Mouse (Mus musculus) CH12.LX (cell line): ENCODE results near the gene Rnf181. TPM values are rescaled to one million over a fixed set of nuclear protein-coding genes. Genes with fewer than 3 reads are reported as not detected.

Source experiments
- DNase-seq: peaks from one replicate; pipeline ENCODE4 v3.0.0-alpha.2; 2013; ENCODE audit errors: extremely low read depth
- H3K27ac ChIP-seq: 2 replicates; pipeline ENCODE4 v1.5.1; 2012; ENCODE audit warnings: low read depth, mild to moderate bottlenecking, control low read depth, moderate library complexity; ENCODE audit not compliant: insufficient read depth
- H3K27me3 ChIP-seq: replicated peaks from 2 replicates; pipeline ENCODE3; 2012; ENCODE audit warnings: inconsistent platforms
- H3K36me3 ChIP-seq, 2 experiments: replicated peaks in 1 of 2; 2 replicates each; pipeline versions ENCODE3 to v1.6.1; 2012; ENCODE audit warnings: inconsistent platforms in 1 of 2, low read length in 1 of 2, mild to moderate bottlenecking in 1 of 2, mixed read lengths in 1 of 2, moderate library complexity in 1 of 2; ENCODE audit not compliant: control insufficient read depth in 1 of 2, insufficient read depth in 1 of 2
- H3K4me1 ChIP-seq, 2 experiments: 2 replicates each; pipeline ENCODE4 v1.6.1; 2012; ENCODE audit warnings: inconsistent platforms in 1 of 2, moderate library complexity in 1 of 2; ENCODE audit not compliant: insufficient read depth in 2 of 2, control insufficient read depth in 1 of 2
- H3K4me2 ChIP-seq: 2 replicates; pipeline ENCODE4 v1.6.1; 2012; ENCODE audit warnings: low read depth, mild to moderate bottlenecking, control low read depth; ENCODE audit not compliant: poor library complexity, insufficient read depth, severe bottlenecking
- H3K4me3 ChIP-seq, 3 experiments: fragments of 150-350 bp in 1 of 3; sonication (generic) in 1 of 3; replicated peaks in 1 of 3; 2 replicates each; pipeline versions ENCODE3 to v1.5.1; 2011 to 2012; ENCODE audit warnings: low read depth in 2 of 3, low read length in 2 of 3, mild to moderate bottlenecking in 2 of 3, moderate library complexity in 2 of 3, control low read depth in 1 of 3, improper control_type of control experiment in 1 of 3, inconsistent platforms in 1 of 3, mixed read lengths in 1 of 3; ENCODE audit not compliant: poor library complexity in 1 of 3
- H3K79me2 ChIP-seq: replicated peaks from 2 replicates; pipeline ENCODE4 v1.6.1; 2012; ENCODE audit warnings: mild to moderate bottlenecking, moderate library complexity; ENCODE audit not compliant: control insufficient read depth, poor library complexity, insufficient read depth, severe bottlenecking; ENCODE audit errors: extremely low read depth
- H3K9ac ChIP-seq: 2 replicates; pipeline ENCODE4 v1.6.1; 2012; ENCODE audit warnings: low read depth, mild to moderate bottlenecking, control low read depth, moderate library complexity; ENCODE audit not compliant: insufficient read depth
- H3K9me3 ChIP-seq: replicated peaks from 2 replicates; pipeline ENCODE3; 2012; ENCODE audit warnings: low read length, inconsistent platforms, mixed read lengths
- BHLHE40 ChIP-seq: IDR thresholded peaks from 2 replicates; pipeline ENCODE4 v1.6.1; 2011; ENCODE audit warnings: mild to moderate bottlenecking, low read depth, low read length, improper control_type of control experiment
- CHD2 ChIP-seq: IDR thresholded peaks from 2 replicates; pipeline ENCODE4 v1.6.1; 2011; ENCODE audit warnings: low read length, improper control_type of control experiment
- CTCF ChIP-seq, 2 experiments: IDR thresholded peaks in 1 of 2; conservative IDR thresholded peaks in 1 of 2; 2 replicates each; pipeline ENCODE4 v1.5.1; 2011 to 2012; ENCODE audit warnings: low read depth in 2 of 2, low read length in 2 of 2, improper control_type of control experiment in 1 of 2, inconsistent platforms in 1 of 2, mild to moderate bottlenecking in 1 of 2, moderate library complexity in 1 of 2
- ELF1 ChIP-seq: IDR thresholded peaks from 2 replicates; pipeline ENCODE4 v1.6.1; 2014; ENCODE audit warnings: low read depth, mild to moderate bottlenecking, inconsistent platforms, low read length, improper control_type of control experiment
- EP300 ChIP-seq: IDR thresholded peaks from 2 replicates; pipeline ENCODE4 v1.6.1; 2011; ENCODE audit warnings: low read length, improper control_type of control experiment
- GABPA ChIP-seq: IDR thresholded peaks from 2 replicates; pipeline ENCODE4 v1.6.1; 2012; ENCODE audit warnings: low read depth, low read length, improper control_type of control experiment, inconsistent platforms; ENCODE audit not compliant: insufficient replicate concordance
- HCFC1 ChIP-seq: IDR thresholded peaks from 2 replicates; pipeline ENCODE4 v1.6.1; 2012; ENCODE audit warnings: low read depth, mild to moderate bottlenecking, inconsistent platforms, low read length, improper control_type of control experiment
- IRF4 ChIP-seq: IDR thresholded peaks from 2 replicates; pipeline ENCODE4 v1.6.1; 2014; ENCODE audit warnings: low read depth, mild to moderate bottlenecking, inconsistent platforms, low read length, improper control_type of control experiment
- JUN ChIP-seq: IDR thresholded peaks from 2 replicates; pipeline ENCODE4 v1.6.1; 2011; ENCODE audit warnings: low read depth, mild to moderate bottlenecking, low read length, improper control_type of control experiment, moderate library complexity; ENCODE audit not compliant: insufficient read depth
- KAT2A ChIP-seq: IDR thresholded peaks from 2 replicates; pipeline ENCODE4 v1.6.1; 2012; ENCODE audit warnings: low read length, improper control_type of control experiment, inconsistent platforms; ENCODE audit not compliant: insufficient replicate concordance
- MAFK ChIP-seq: IDR thresholded peaks from 2 replicates; pipeline ENCODE4 v1.6.1; 2011; ENCODE audit warnings: low read length, improper control_type of control experiment; ENCODE audit not compliant: insufficient replicate concordance
- MAZ ChIP-seq: IDR thresholded peaks from 2 replicates; pipeline ENCODE4 v1.6.1; 2012; ENCODE audit warnings: low read depth, mild to moderate bottlenecking, inconsistent platforms, low read length, improper control_type of control experiment, moderate library complexity
- MXI1 ChIP-seq: IDR thresholded peaks from 2 replicates; pipeline ENCODE4 v1.6.1; 2011; ENCODE audit warnings: mild to moderate bottlenecking, low read depth, low read length, improper control_type of control experiment
- MYC ChIP-seq: IDR thresholded peaks from 2 replicates; pipeline ENCODE4 v1.6.1; 2011; ENCODE audit warnings: low read depth, mild to moderate bottlenecking, improper control_type of control experiment, low read length
- NELFE ChIP-seq: IDR thresholded peaks from 2 replicates; pipeline ENCODE4 v1.6.1; 2011; ENCODE audit warnings: low read depth, low read length, improper control_type of control experiment
- NRF1 ChIP-seq: IDR thresholded peaks from 2 replicates; pipeline ENCODE4 v1.6.1; 2014; ENCODE audit warnings: low read depth, mild to moderate bottlenecking, inconsistent platforms, low read length, improper control_type of control experiment, moderate library complexity
- POLR2A ChIP-seq: IDR thresholded peaks from 2 replicates; pipeline ENCODE4 v1.6.1; 2011; ENCODE audit warnings: low read depth, mild to moderate bottlenecking, improper control_type of control experiment, low read length
- POLR2AphosphoS2 ChIP-seq: IDR thresholded peaks from 2 replicates; pipeline ENCODE4 v1.6.1; 2011; ENCODE audit warnings: low read depth, low read length, improper control_type of control experiment
- RAD21 ChIP-seq: IDR thresholded peaks from 2 replicates; pipeline ENCODE4 v1.6.1; 2011; ENCODE audit warnings: low read depth, mild to moderate bottlenecking, low read length, improper control_type of control experiment, moderate library complexity
- RCOR1 ChIP-seq: conservative IDR thresholded peaks from 2 replicates; pipeline ENCODE4 v1.6.1; 2012; ENCODE audit warnings: low read depth, mild to moderate bottlenecking, inconsistent platforms, low read length, improper control_type of control experiment
- SIN3A ChIP-seq: IDR thresholded peaks from 2 replicates; pipeline ENCODE4 v1.6.1; 2012; ENCODE audit warnings: low read length, improper control_type of control experiment, inconsistent platforms
- SMC3 ChIP-seq: IDR thresholded peaks from 2 replicates; pipeline ENCODE4 v1.6.1; 2011; ENCODE audit warnings: low read depth, low read length, improper control_type of control experiment
- TBP ChIP-seq: conservative IDR thresholded peaks from 2 replicates; pipeline ENCODE4 v1.6.1; 2011; ENCODE audit warnings: low read depth, low read length, improper control_type of control experiment
- TCF12 ChIP-seq: IDR thresholded peaks from 2 replicates; pipeline ENCODE4 v1.6.1; 2014; ENCODE audit warnings: low read depth, mild to moderate bottlenecking, inconsistent platforms, low read length, improper control_type of control experiment
- UBTF ChIP-seq: IDR thresholded peaks from 2 replicates; pipeline ENCODE4 v1.6.1; 2012; ENCODE audit warnings: low read depth, mild to moderate bottlenecking, inconsistent platforms, low read length, improper control_type of control experiment, moderate library complexity
- USF1 ChIP-seq: IDR thresholded peaks from 2 replicates; pipeline ENCODE4 v1.6.1; 2014; ENCODE audit warnings: low read depth, mild to moderate bottlenecking, inconsistent platforms, low read length, improper control_type of control experiment
- USF2 ChIP-seq: conservative IDR thresholded peaks from 2 replicates; pipeline ENCODE4 v1.6.1; 2011; ENCODE audit warnings: low read depth, low read length, improper control_type of control experiment
- ZKSCAN1 ChIP-seq: IDR thresholded peaks from 2 replicates; pipeline ENCODE4 v1.6.1; 2012; ENCODE audit warnings: low read depth, inconsistent platforms, low read length, improper control_type of control experiment, borderline replicate concordance
- ZMIZ1 ChIP-seq: IDR thresholded peaks from 2 replicates; pipeline ENCODE4 v1.6.1; 2012; ENCODE audit warnings: low read depth, mild to moderate bottlenecking, inconsistent platforms, low read length, improper control_type of control experiment
- ZNF384 ChIP-seq: IDR thresholded peaks from 2 replicates; pipeline ENCODE4 v1.6.1; 2012; ENCODE audit warnings: low read depth, low read length, improper control_type of control experiment, inconsistent platforms
- dilution Hi-C: fragments of 300-500 bp; cut with MboI; formaldehyde crosslinking; loops from 2 replicates; pipeline ENCODE4 v1.14.3; 2020; ENCODE audit warnings: low sequenced_read_pairs; ENCODE audit not compliant: extremely low pct_unique_long_range_greater_than_20kb, extremely low pct_ligation_motif_present
- in situ Hi-C: fragments of 300-500 bp; cut with MboI; formaldehyde crosslinking; loops from 3 replicates; pipeline ENCODE4 v1.14.3; 2019; ENCODE audit warnings: low sequenced_read_pairs, low pct_ligation_motif_present, low pct_unique_long_range_greater_than_20kb, mixed read lengths
- polyA plus RNA-seq: library from polyadenylated mRNA; unstranded; fragments of >175 nt; gene quantifications from 2 replicates; pipeline ENCODE4 v1.2.1, GENCODE M21; 2012; ENCODE audit warnings: low read depth; ENCODE audit not compliant: insufficient read length
- total RNA-seq, 2 experiments: library from RNA; depleted of rRNA; stranded (reverse); fragments of 300-350 nt in 1 of 2; fragments of >200 nt in 1 of 2; gene quantifications; 2 replicates each; pipeline ENCODE4 v1.2.3; 2012 to 2014

The Rnf181 gene
- total and polyA plus RNA-seq, 3 experiments, result 63.2 to 88.7 (median 83.2) TPM

DNA sequence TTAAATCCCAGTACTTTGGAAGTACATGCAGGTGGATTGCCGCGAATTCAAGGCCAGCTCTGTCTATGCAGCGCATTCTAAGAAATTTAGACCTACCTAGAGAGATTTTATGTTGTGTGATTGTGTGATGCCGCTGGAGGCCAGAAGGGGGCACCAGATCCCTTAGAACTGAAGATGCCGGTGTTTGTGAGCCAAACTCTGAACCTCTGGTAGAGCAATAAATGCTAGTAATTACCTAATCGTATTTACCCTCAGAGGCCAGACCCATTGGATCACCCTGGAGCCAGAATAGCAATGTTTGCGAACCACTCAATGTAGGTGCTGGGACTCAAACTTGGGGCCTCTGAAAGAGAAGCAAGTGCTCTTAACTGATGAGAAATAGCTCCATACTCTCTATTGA, 35.1 kb upstream of the Rnf181 start:
- no peak for TF ChIP-seq NRF1
- peak; percentile 86 to 89 for TF ChIP-seq CTCF (conservative IDR thresholded peaks at IDR 0.05 in 1 of 2, IDR thresholded peaks at IDR 0.05 in 1 of 2; ENCODE audit: low read depth in 2 of 2, low read length in 2 of 2)
- no peak for TF ChIP-seq EP300
- TF ChIP-seq SIN3A, result no peak
- no peak for TF ChIP-seq ELF1
- TF ChIP-seq ZNF384, result no peak
- no peak for TF ChIP-seq MAZ
- TF ChIP-seq CHD2, result no peak
- no peak for TF ChIP-seq POLR2AphosphoS2
- TF ChIP-seq USF2, result no peak
- peak; percentile 63 for TF ChIP-seq SMC3
- TF ChIP-seq MAFK, result no peak
- no peak for TF ChIP-seq GABPA
- TF ChIP-seq JUN, result no peak
- no peak for TF ChIP-seq POLR2A
- no peak for TF ChIP-seq UBTF
- TF ChIP-seq ZKSCAN1, result no peak
- TF ChIP-seq MYC, result no peak
- no peak for TF ChIP-seq IRF4
- peak; percentile 79 for TF ChIP-seq RAD21
- no peak for TF ChIP-seq KAT2A
- TF ChIP-seq, all 38 proteins: peak for 3
- Histone ChIP-seq H3K27me3 (no peaks in the 10 kb centered on the region), H3K4me1 (no peaks in the 10 kb centered on the region; a peak in 1 of 4 replicates), H3K9me3 (no peaks in the 10 kb centered on the region), H3K36me3 (no peaks in the 10 kb centered on the region), H3K4me2 (peak overlapping the region; percentile 78; the same call in 1 of the 2 replicates), H3K79me2 (no peaks in the 10 kb centered on the region), H3K27ac (no peak overlapping the region), H3K9ac (no peak overlapping the region), H3K4me3 (no peak overlapping the region)
- in situ Hi-C loops, result loop anchor here (25.0 kb wide), 1 partner anchor 435 kb away; no protein-coding TSS in a partner anchor
- DNase-seq, result peak; percentile 73
- dilution Hi-C loops, result no loop called here

DNA sequence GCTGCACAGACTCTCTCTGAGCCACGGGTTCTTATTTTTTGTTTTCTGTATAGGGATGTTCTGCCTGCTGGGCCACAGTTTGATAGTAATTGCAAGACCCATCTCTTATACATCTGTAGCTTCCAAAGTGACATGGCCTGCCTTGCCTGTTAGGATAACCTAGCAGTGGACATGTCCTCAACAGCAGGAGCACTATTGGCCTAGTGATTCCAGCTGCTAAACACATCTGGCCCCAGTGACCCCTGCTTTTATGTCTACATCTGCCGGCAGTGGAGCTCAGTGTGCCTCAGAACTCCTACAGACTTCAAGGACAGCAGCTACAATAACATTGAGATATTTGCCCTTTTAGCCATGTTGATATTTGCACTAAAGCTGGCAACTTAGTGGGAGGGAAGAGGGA, 33.2 kb upstream of the Rnf181 start:
- in situ Hi-C loops, result loop anchor here (25.0 kb wide), 1 partner anchor 437 kb away; no protein-coding TSS in a partner anchor
- H3K4me2 ChIP-seq, result no peak overlapping the region
- H3K27ac ChIP-seq, result no peak overlapping the region
- H3K4me1 ChIP-seq, result peaks cover 0 to 2% of the 10 kb centered on the region in 2 experiments; a peak in 1 of 4 replicates
- H3K9ac ChIP-seq, result no peak overlapping the region
- no peak for DNase-seq
- no peaks in the 10 kb centered on the region for H3K27me3 ChIP-seq
- H3K9me3 ChIP-seq, result no peaks in the 10 kb centered on the region
- TF ChIP-seq IRF4, result no peak
- no peak for TF ChIP-seq EP300
- TF ChIP-seq POLR2AphosphoS2, result no peak
- no peak for TF ChIP-seq TCF12
- TF ChIP-seq BHLHE40, result no peak
- TF ChIP-seq HCFC1, result no peak
- no peak for TF ChIP-seq USF2
- TF ChIP-seq POLR2A, result no peak
- no peak for TF ChIP-seq ZMIZ1
- TF ChIP-seq MAZ, result no peak
- TF ChIP-seq NELFE, result no peak
- TF ChIP-seq MAFK, result no peak
- no peak for TF ChIP-seq CHD2
- TF ChIP-seq RCOR1, result no peak
- no peak for TF ChIP-seq CTCF (conservative IDR thresholded peaks at IDR 0.05 in 1 of 2, IDR thresholded peaks at IDR 0.05 in 1 of 2; ENCODE audit: low read depth in 2 of 2, low read length in 2 of 2)
- TF ChIP-seq USF1, result no peak
- no peak for TF ChIP-seq ZKSCAN1
- no peak for TF ChIP-seq TBP
- no peak for TF ChIP-seq JUN
- no peak for TF ChIP-seq MXI1
- H3K36me3 ChIP-seq, result no peaks in the 10 kb centered on the region
- dilution Hi-C loops, result no loop called here
- no peaks in the 10 kb centered on the region for H3K79me2 ChIP-seq
- H3K4me3 ChIP-seq, result no peak overlapping the region
